Mouse (Mus musculus): ENCODE measurements around the gene Tmem151a.

DNA sequence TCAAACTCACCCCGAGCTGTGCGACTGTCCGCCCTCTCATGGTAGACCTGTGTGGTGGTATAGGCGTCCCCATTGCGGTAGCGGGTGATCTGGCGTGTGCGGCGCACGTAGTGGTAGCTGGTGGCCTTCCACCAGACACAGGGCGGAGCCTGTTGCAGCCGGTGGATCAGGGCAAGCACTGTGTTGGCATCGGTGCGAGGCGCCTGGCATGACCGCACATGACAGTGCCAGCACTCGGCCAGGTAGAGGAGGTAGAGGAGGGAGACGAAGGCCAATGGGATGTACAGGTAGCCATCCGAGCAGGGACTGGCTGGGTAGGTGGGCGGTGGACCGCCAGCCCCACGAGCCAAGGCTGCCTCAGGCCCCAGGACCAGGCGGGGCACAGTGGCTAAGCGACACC is 2.7 kb downstream of the Tmem151a start:
- TF ChIP-seq POLR2A (IDR thresholded peaks at IDR 0.05; ENCODE audit: low read depth, low read length): no peak
- TF ChIP-seq CTCF (IDR thresholded peaks at IDR 0.05; ENCODE audit: borderline replicate concordance, insufficient read depth, low read length): no peak

Measured in embryonic fibroblast, embryonic 13.5 days (primary cell).